8 mouse cellular contexts compared by ENCODE assay signal in genomic region chr2:127729671-127730070, GRCm38 (mm10). TPM values are rescaled to one million over a fixed set of nuclear protein-coding genes. Genes with fewer than 3 reads are reported as not detected.
DNase-seq lines count a peak whose midpoint lies in the region; ATAC-seq lines count a peak whose summit lies in the region.

Mall (minus strand) TSS chr2:127729932.

- peak within 1 kb of the TSS; percentile 33 for H3K4me2 ChIP-seq in neural tube, embryonic 11.5 days (ENCODE audit: low read depth)
- peak within 1 kb of the TSS; percentile 66 for H3K4me2 ChIP-seq in heart, embryonic 11.5 days
- H3K4me2 ChIP-seq in limb, embryonic 11.5 days (ENCODE audit: low read depth, severe bottlenecking) = peak within 1 kb of the TSS; percentile 49
- H3K4me2 ChIP-seq in neural tube, embryonic 15.5 days = peak within 1 kb of the TSS; percentile 43

- no peaks in the 10 kb centered on the region for H3K36me3 ChIP-seq in neural tube, embryonic 11.5 days (ENCODE audit: control insufficient read depth, insufficient read depth, low read length)
- no peaks in the 10 kb centered on the region for H3K36me3 ChIP-seq in heart, embryonic 11.5 days (ENCODE audit: control insufficient read depth, insufficient read depth, low read length)
- no peaks in the 10 kb centered on the region for H3K36me3 ChIP-seq in limb, embryonic 11.5 days (ENCODE audit: control insufficient read depth, insufficient read depth, low read length)
- H3K36me3 ChIP-seq in neural tube, embryonic 15.5 days = no peaks in the 10 kb centered on the region

- whole genome bisulfite sequencing in neural tube, embryonic 11.5 days = 1% methylated on average over 26 of the region's 26 CpGs
- WGBS in heart, embryonic 11.5 days (ENCODE audit: insufficient replicate concordance) = 2% methylated on average over 26 of the region's 26 CpGs
- under 1% methylated on average over 26 of the region's 26 CpGs for WGBS in limb, embryonic 11.5 days
- 2% methylated on average over 26 of the region's 26 CpGs for WGBS in neural tube, embryonic 15.5 days

- peak; percentile 27 for DNase-seq in neural tube, embryonic 11.5 days (ENCODE audit: low spot score)
- no peak for DNase-seq in neural tube, embryonic 10.5 days (ENCODE audit: extremely low spot score, low spot score)
- peak; percentile 55 for DNase-seq in limb, embryonic 11.5 days (ENCODE audit: low spot score)
- no peak for DNase-seq in urinary bladder, postnatal 25 days (ENCODE audit: low spot score)
- DNase-seq in layer of hippocampus, postnatal 10 days (ENCODE audit: low spot score in 2 of 2) = no peak
- DNase-seq in cerebellum, adult 9-11 months = no peak

- H3K27me3 ChIP-seq in neural tube, embryonic 11.5 days (ENCODE audit: control insufficient read depth, insufficient read depth, low read length) = peaks cover 11% of the 10 kb centered on the region
- H3K27me3 ChIP-seq in heart, embryonic 11.5 days (ENCODE audit: control insufficient read depth, insufficient read depth, low read length) = peaks cover 4% of the 10 kb centered on the region; the same call in 1 of the 2 replicates
- H3K27me3 ChIP-seq in limb, embryonic 11.5 days (ENCODE audit: control insufficient read depth, insufficient read depth, low read length) = no peaks in the 10 kb centered on the region
- H3K27me3 ChIP-seq in neural tube, embryonic 15.5 days (replicated peaks) = peaks cover 22% of the 10 kb centered on the region

- no peaks in the 10 kb centered on the region for H3K9me3 ChIP-seq in neural tube, embryonic 11.5 days (ENCODE audit: control insufficient read depth, low read length)
- no peaks in the 10 kb centered on the region for H3K9me3 ChIP-seq in heart, embryonic 11.5 days (replicated peaks; ENCODE audit: control insufficient read depth, low read length)
- H3K9me3 ChIP-seq in limb, embryonic 11.5 days (ENCODE audit: control insufficient read depth, low read length) = no peaks in the 10 kb centered on the region
- no peaks in the 10 kb centered on the region for H3K9me3 ChIP-seq in neural tube, embryonic 15.5 days (replicated peaks)

- no peak within 1 kb of the TSS for H3K27ac ChIP-seq in neural tube, embryonic 11.5 days (ENCODE audit: low read depth, low read length)
- H3K27ac ChIP-seq in heart, embryonic 11.5 days (ENCODE audit: low read depth, low read length) = no peak within 1 kb of the TSS
- no peak within 1 kb of the TSS for H3K27ac ChIP-seq in limb, embryonic 11.5 days (replicated peaks; ENCODE audit: low read depth, low read length)
- no peak within 1 kb of the TSS for H3K27ac ChIP-seq in neural tube, embryonic 15.5 days (replicated peaks)

- no peaks in the 10 kb centered on the region; the same call in 1 of the 2 replicates for H3K4me1 ChIP-seq in neural tube, embryonic 11.5 days (ENCODE audit: control insufficient read depth, insufficient read depth, low read length)
- H3K4me1 ChIP-seq in heart, embryonic 11.5 days (ENCODE audit: control insufficient read depth, insufficient read depth, low read length) = 0 out of 2 replicates have a peak, but pooled peaks cover 7% of the 10 kb centered on the region
- H3K4me1 ChIP-seq in limb, embryonic 11.5 days (ENCODE audit: control insufficient read depth, insufficient read depth, low read length) = peaks cover 4% of the 10 kb centered on the region
- H3K4me1 ChIP-seq in neural tube, embryonic 15.5 days = peaks cover 7% of the 10 kb centered on the region; the same call in 1 of the 2 replicates

- no peak for ATAC-seq in neural tube, embryonic 11.5 days (ENCODE audit: insufficient read depth, low FRiP score, low TSS enrichment)
- ATAC-seq in heart, embryonic 11.5 days (replicated peaks; ENCODE audit: insufficient number of reproducible peaks, low FRiP score, low TSS enrichment) = no peak
- no peak for ATAC-seq in limb, embryonic 11.5 days (ENCODE audit: insufficient number of reproducible peaks, low FRiP score, low TSS enrichment, low read depth)
- no peak for ATAC-seq in neural tube, embryonic 15.5 days (ENCODE audit: low FRiP score)

- no peak within 1 kb of the TSS for H3K4me3 ChIP-seq in neural tube, embryonic 11.5 days (ENCODE audit: low read depth, low read length)
- H3K4me3 ChIP-seq in heart, embryonic 11.5 days (ENCODE audit: low read depth, low read length) = peak within 1 kb of the TSS; percentile 26
- H3K4me3 ChIP-seq in limb, embryonic 11.5 days (ENCODE audit: low read depth, low read length) = peak within 1 kb of the TSS; percentile 14; the same call in 1 of the 2 replicates
- H3K4me3 ChIP-seq in neural tube, embryonic 15.5 days (replicated peaks) = peak within 1 kb of the TSS; percentile 3; the same call in 1 of the 2 replicates

- H3K9ac ChIP-seq in neural tube, embryonic 11.5 days (ENCODE audit: low read length) = peak within 1 kb of the TSS; percentile 29; the same call in 1 of the 2 replicates
- H3K9ac ChIP-seq in heart, embryonic 11.5 days (ENCODE audit: low read depth, low read length) = peak within 1 kb of the TSS; percentile 44
- H3K9ac ChIP-seq in limb, embryonic 11.5 days (ENCODE audit: low read length) = peak within 1 kb of the TSS; percentile 22
- no peak within 1 kb of the TSS for H3K9ac ChIP-seq in neural tube, embryonic 15.5 days (replicated peaks)

RNA-seq across cellular contexts. Expression of gene Mall, which starts in this region (rescaled TPM):
- polyA plus RNA-seq in neural tube, embryonic 11.5 days (2014; fragmentation: Nextera tagmentation; extraction: Ambion mirVana) = 2.0 and 2.2 TPM in 2 replicates
- polyA plus RNA-seq in heart, embryonic 11.5 days (2014; fragmentation: Nextera tagmentation; extraction: Ambion mirVana) = 2.5 and 3.8 TPM in 2 replicates
- 1.4 and 2.0 TPM in 2 replicates for polyA plus RNA-seq in limb, embryonic 11.5 days (2014; fragmentation: Nextera tagmentation; extraction: Ambion mirVana)
- 0.99 and 2.6 TPM in 2 replicates for polyA plus RNA-seq in neural tube, embryonic 15.5 days (2015; fragmentation: Nextera tagmentation; extraction: Ambion mirVana)
- total RNA-seq in layer of hippocampus, postnatal 10 days (2021) = under 1 TPM; 0.53 to 0.54 TPM

Comparison
In these comparisons a context has a peak if more than half of its experiments do, and no peak if none do; other contexts are left out.
1. DNase-seq: peak in neural tube, embryonic 11.5 days (single experiment) and limb, embryonic 11.5 days (single experiment); none in neural tube, embryonic 10.5 days (single experiment), urinary bladder, postnatal 25 days (single experiment), layer of hippocampus, postnatal 10 days (0 of 2) and cerebellum, adult 9-11 months (single experiment).
2. Peak in every context shown above with its lines, with median percentiles within 50 percentile points of each other: H3K4me2 ChIP-seq.